Mouse (Mus musculus) hindbrain, postnatal 0 days (tissue): ENCODE data around the gene Hist2h3b. TPM values are rescaled to one million over a fixed set of nuclear protein-coding genes. Genes with fewer than 3 reads are reported as not detected.

Source experiments
- ATAC-seq: fragments of 200-750 bp; cut with Nextera tagmentation; 2 replicates; pipeline ENCODE4 v1.8.0; 2017; ENCODE audit warnings: mild to moderate bottlenecking, moderate TSS enrichment, moderate library complexity
- DNase-seq: peaks from one replicate; pipeline ENCODE4 v3.0.0-alpha.2; 2015; ENCODE audit warnings: low spot score
- H3K27ac ChIP-seq: fragments of 300-500 bp; sonication (generic); 2 replicates; pipeline ENCODE4 v1.5.1; 2014; ENCODE audit warnings: mild to moderate bottlenecking
- H3K27me3 ChIP-seq: fragments of 300-500 bp; sonication (generic); 2 replicates; pipeline ENCODE4 v1.6.1; 2014; ENCODE audit warnings: low read length, mixed read lengths; ENCODE audit not compliant: insufficient read depth
- H3K36me3 ChIP-seq: fragments of 300-500 bp; sonication (generic); 2 replicates; pipeline ENCODE4 v1.6.1; 2014; ENCODE audit warnings: low read length, mixed read lengths; ENCODE audit not compliant: insufficient read depth
- H3K4me1 ChIP-seq: fragments of 300-500 bp; sonication (generic); 2 replicates; pipeline ENCODE4 v1.6.1; 2014; ENCODE audit warnings: antibody characterized with exemption, low read length, mixed read lengths; ENCODE audit not compliant: insufficient read depth
- H3K4me2 ChIP-seq: fragments of 300-500 bp; sonication (generic); 2 replicates; pipeline ENCODE4 v1.6.1; 2014; ENCODE audit warnings: low read depth, mild to moderate bottlenecking, low read length, moderate library complexity, mixed read lengths
- H3K4me3 ChIP-seq: fragments of 300-500 bp; sonication (generic); 2 replicates; pipeline ENCODE4 v1.5.1; 2014; ENCODE audit warnings: low read length
- H3K9ac ChIP-seq: fragments of 300-500 bp; sonication (generic); replicated peaks from 2 replicates; pipeline ENCODE4 v1.6.1; 2014; ENCODE audit warnings: mild to moderate bottlenecking, low read length, moderate library complexity, mixed read lengths
- H3K9me3 ChIP-seq: fragments of 300-500 bp; sonication (generic); 2 replicates; pipeline ENCODE4 v1.6.1; 2016; ENCODE audit warnings: low read length, mixed read lengths
- CTCF ChIP-seq: IDR thresholded peaks from 2 replicates; pipeline ENCODE4 v1.5.1; 2016; ENCODE audit warnings: antibody characterized with exemption, control low read depth, low read depth
- WGBS: fragments of 180-500 bp; shearing (Covaris S2); extraction: QIAGEN DNeasy Blood & Tissue Kit; methylation state at CpG from one replicate; pipeline ENCODE4 v1.1.7; 2014; 5-methylcytosine and 5-hydroxymethylcytosine counted together
- polyA plus RNA-seq: library from polyadenylated mRNA; unstranded; fragments of >200 nt; fragmentation: Nextera tagmentation; extraction: Ambion mirVana; gene quantifications from 2 replicates; pipeline ENCODE4 v1.2.1, GENCODE M21; 2015
- total RNA-seq: library from RNA; depleted of rRNA; stranded (reverse); fragments of >200 nt; gene quantifications from 2 replicates; pipeline ENCODE4 v1.2.3, GENCODE M21; 2014

Gene Hist2h3b
- total and polyA plus RNA-seq, 2 experiments from 2014 or later, result 15.7 to 1,585 TPM

GRCm38 (mm10) chr3:96292641-96293040, 24.2 kb downstream of the Hist2h3b start:
- no peak overlapping the region for H3K4me3 ChIP-seq
- no peak for ATAC-seq

GRCm38 (mm10) chr3:96293368-96293767, 24.9 kb downstream of the Hist2h3b start:
- Histone ChIP-seq H3K4me3 (no peak overlapping the region), H3K4me2 (no peak overlapping the region), H3K9ac (no peak overlapping the region), H3K9me3 (no peaks in the 10 kb centered on the region), H3K4me1 (no peaks in the 10 kb centered on the region), H3K27me3 (no peaks in the 10 kb centered on the region), H3K27ac (no peak overlapping the region), H3K36me3 (no peaks in the 10 kb centered on the region)
- WGBS, result 59% methylated on average over 5 of the region's 5 CpGs
- no peak for DNase-seq
- TF ChIP-seq CTCF, result no peak
- ATAC-seq, result no peak

More at GRCm38 (mm10) chr3:96292641-96293040, 24.2 kb downstream of the Hist2h3b start:
- no peak for DNase-seq
- WGBS, result 65% methylated on average over 6 of the region's 6 CpGs
- H3K27me3 ChIP-seq, result no peaks in the 10 kb centered on the region
- no peak overlapping the region for H3K4me2 ChIP-seq
- no peak for TF ChIP-seq CTCF
- no peak overlapping the region for H3K9ac ChIP-seq
- H3K36me3 ChIP-seq, result no peaks in the 10 kb centered on the region
- H3K27ac ChIP-seq, result no peak overlapping the region
- H3K9me3 ChIP-seq, result no peaks in the 10 kb centered on the region
- H3K4me1 ChIP-seq, result no peaks in the 10 kb centered on the region

GRCm38 (mm10) chr3:96293787-96294186, 25.3 kb downstream of the Hist2h3b start, which contains the start of gene Fcgr1:
TSS of gene Fcgr1 (minus strand) at chr3:96293969.
- ATAC-seq (no peak), DNase-seq (no peak)
- Histone ChIP-seq H3K9ac (no peak within 1 kb of the TSS), H3K9me3 (no peaks in the 10 kb centered on the region), H3K4me3 (no peak within 1 kb of the TSS), H3K4me2 (no peak within 1 kb of the TSS), H3K4me1 (no peaks in the 10 kb centered on the region), H3K27me3 (no peaks in the 10 kb centered on the region), H3K27ac (no peak within 1 kb of the TSS), H3K36me3 (no peaks in the 10 kb centered on the region)
- WGBS, result 81% methylated on average over 4 of the region's 4 CpGs
- TF ChIP-seq CTCF, result no peak

- no peak for TF ChIP-seq CTCF
- Histone ChIP-seq H3K27me3 (no peaks in the 10 kb centered on the region), H3K4me2 (no peak overlapping the region), H3K9ac (no peak overlapping the region), H3K4me1 (no peaks in the 10 kb centered on the region), H3K9me3 (no peaks in the 10 kb centered on the region), H3K36me3 (no peaks in the 10 kb centered on the region), H3K27ac (no peak overlapping the region), H3K4me3 (no peak overlapping the region)
- no peak for DNase-seq
- 92% methylated on average over 4 of the region's 4 CpGs for WGBS
- ATAC-seq, result no peak
These were observed 29.9 kb downstream of the Hist2h3b start for GRCm38 (mm10) chr3:96298360-96298759.

- ATAC-seq, result no peak
- no peak for TF ChIP-seq CTCF
These were observed 31.1 kb downstream of the Hist2h3b start for GRCm38 (mm10) chr3:96299562-96299961.

GRCm38 (mm10) chr3:96300706-96301529, 32.5 kb downstream of the Hist2h3b start:
- Histone ChIP-seq H3K9ac (no peak overlapping the region), H3K4me2 (peak overlapping the region; percentile 13; the same call in 1 of the 2 replicates)
- no peak for DNase-seq

More at GRCm38 (mm10) chr3:96299562-96299961, 31.1 kb downstream of the Hist2h3b start:
- no peaks in the 10 kb centered on the region for H3K27me3 ChIP-seq
- no peak overlapping the region for H3K4me2 ChIP-seq
- H3K9ac ChIP-seq, result no peak overlapping the region
- no peak overlapping the region for H3K27ac ChIP-seq
- DNase-seq, result no peak
- H3K4me1 ChIP-seq, result no peaks in the 10 kb centered on the region
- no peak overlapping the region for H3K4me3 ChIP-seq
- H3K9me3 ChIP-seq, result no peaks in the 10 kb centered on the region
- no peaks in the 10 kb centered on the region for H3K36me3 ChIP-seq
- WGBS, result 96% methylated on average over 2 of the region's 2 CpGs

GRCm38 (mm10) chr3:96302076-96302475, 33.6 kb downstream of the Hist2h3b start:
- Histone ChIP-seq H3K27me3 (no peaks in the 10 kb centered on the region), H3K4me2 (no peak overlapping the region), H3K4me3 (no peak overlapping the region), H3K9me3 (no peaks in the 10 kb centered on the region), H3K4me1 (no peaks in the 10 kb centered on the region), H3K9ac (no peak overlapping the region), H3K27ac (no peak overlapping the region), H3K36me3 (no peaks in the 10 kb centered on the region)
- 86% methylated on average over 5 of the region's 5 CpGs for WGBS
- ATAC-seq (no peak), DNase-seq (no peak)
- no peak for TF ChIP-seq CTCF

More at GRCm38 (mm10) chr3:96300706-96301529, 32.5 kb downstream of the Hist2h3b start:
- Histone ChIP-seq H3K27me3 (no peaks in the 10 kb centered on the region), H3K27ac (no peak overlapping the region), H3K36me3 (no peaks in the 10 kb centered on the region), H3K4me1 (no peaks in the 10 kb centered on the region), H3K4me3 (no peak overlapping the region), H3K9me3 (no peaks in the 10 kb centered on the region)
- ATAC-seq, result no peak
- WGBS, result 73% methylated on average over 26 of the region's 26 CpGs
- TF ChIP-seq CTCF, result no peak
